Mouse (Mus musculus) spleen, postnatal 4 days (tissue): ENCODE results near the gene Fzd2.
"Not testable (repeated sequence)": the region's sequence is repeated elsewhere in the genome, so short reads cannot be mapped to it uniquely, and the experiment has no call there.

ENCODE experiments used
- DNase-seq, 2 experiments: peaks; one replicate each; pipeline ENCODE4 v3.0.0; 2022; ENCODE audit warnings: low spot score in 2 of 2

The Fzd2 gene

GRCm38 (mm10) chr11:102581281-102582015 is 22.7 kb upstream of the Fzd2 start:
- DNase-seq = no peak

DNA sequence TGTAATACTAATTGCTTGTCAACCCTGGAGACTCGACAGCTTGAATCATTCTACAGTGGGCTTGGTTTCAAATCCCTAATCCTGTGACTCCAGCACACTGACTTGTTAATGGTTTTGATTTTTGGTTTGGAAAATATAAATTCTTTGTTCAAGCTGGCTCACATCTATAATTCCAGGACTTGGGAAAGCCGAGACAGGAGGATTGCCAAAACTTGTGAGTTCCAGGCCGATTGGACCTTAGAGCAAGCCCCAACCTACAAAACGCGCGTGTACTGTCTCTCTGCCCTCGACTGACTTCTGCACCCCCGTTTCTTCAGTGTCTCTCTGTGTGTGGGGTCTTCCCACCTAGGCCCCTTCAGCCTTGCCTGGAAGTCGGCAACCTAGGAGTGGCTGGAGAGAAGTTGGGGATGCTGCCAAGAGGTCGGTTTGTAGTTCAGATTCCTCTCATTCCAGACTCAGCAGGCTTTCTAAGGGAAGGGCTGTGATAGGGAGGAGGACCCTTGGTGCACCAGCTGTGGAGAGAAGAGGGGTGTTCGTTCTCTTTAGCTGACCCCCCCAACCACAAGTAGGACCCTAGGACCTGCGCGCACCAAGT is 22.1 kb upstream of the Fzd2 start:
- no peak for DNase-seq

GRCm38 (mm10) chr11:102582736-102583135 is 21.5 kb upstream of the Fzd2 start:
- no peak for DNase-seq

DNA sequence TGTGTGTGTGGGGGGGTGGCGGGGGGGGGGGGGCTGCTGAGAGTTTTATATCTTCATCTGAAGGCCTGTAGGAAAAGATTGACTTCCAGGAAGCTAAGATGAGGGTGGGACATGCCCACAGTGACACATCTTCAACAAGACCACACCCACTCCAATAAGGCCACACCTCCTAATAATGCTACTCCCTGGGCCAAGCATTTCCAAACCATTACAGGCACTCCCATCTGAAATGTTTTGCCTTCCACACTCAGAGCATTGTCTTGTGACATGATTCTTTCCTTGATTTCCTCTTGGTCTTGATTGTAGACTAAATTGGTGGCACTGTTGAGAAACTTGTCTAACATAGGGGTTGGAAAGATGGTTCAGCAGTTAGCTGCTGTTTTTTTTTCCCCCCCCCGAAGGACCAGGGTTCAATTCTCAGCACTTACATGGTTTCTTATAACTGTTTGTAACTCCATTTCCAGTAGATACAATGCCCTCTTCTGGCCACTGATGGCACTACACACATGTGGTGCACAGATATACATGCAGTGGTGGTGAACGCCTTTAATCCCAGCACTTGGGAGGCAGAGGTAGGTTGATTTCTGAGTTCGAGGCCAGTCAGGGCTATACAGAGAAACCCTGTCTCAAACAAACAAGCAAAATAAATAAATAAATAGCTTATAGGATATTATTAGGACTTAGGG is 17.6 kb upstream of the Fzd2 start:
- DNase-seq = no peak

DNA sequence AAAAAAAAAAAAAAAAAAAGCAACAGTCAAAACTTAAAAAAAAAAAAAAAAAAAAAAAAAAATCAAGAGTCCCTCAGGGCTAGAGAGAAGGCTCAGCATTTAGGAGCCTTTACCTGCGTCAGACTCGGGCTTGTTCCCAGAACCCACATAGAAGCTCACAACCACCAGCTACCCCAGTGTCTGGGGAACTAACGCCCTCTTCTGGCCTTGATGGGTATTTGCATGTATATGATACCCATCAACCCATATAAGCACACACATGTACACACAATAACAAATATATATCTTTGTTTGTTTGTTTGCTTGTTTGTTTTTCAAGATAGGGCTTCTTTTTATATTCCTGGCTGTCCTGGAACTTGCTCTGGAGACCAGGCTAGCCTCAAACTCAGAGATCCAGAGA is 16.6 kb upstream of the Fzd2 start:
- DNase-seq = no peak

DNA sequence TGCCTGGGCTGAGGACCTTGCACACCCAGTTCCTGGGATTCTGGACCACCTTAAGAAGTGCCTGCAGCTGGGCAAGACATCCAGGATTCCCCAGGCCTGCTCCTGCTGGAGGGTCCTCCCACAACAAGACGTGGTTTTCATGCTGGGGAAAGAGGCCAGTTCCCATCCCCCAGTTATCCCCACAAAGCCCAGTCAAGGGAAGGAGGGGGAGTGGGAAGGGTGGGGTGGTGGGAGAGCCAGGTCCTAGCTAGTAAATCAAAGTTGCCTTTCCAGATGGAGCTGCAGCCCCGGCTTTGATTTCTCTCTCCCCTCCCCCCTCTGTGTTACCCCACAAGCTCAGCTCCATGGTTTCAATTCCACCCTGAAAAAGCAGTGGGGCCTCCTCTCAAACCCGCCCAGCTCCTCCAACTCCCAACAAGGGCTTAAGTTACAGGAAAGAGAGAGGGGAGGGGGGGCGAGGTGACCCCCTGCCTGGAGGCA is 8.8 kb upstream of the Fzd2 start:
- no peak for DNase-seq

DNA sequence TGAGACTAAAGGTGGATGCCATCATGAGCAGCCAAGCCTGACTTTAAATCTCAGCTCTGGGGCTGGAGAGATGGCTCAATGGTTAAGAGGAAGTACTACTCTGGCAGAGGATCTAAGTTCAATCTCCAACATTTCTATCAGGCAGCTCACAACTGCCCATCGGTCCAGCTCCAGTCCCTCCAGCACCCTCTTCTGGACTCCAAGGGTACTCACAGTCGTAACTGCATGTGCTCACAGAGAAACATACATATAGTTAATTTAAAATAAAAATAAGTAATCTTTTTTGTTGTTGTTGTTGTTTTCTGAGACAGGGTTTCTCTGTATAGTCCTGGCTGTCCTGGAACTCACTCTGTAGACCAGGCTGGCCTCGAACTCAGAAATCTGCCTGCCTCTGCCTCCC is 4.3 kb upstream of the Fzd2 start:
- DNase-seq = no peak

GRCm38 (mm10) chr11:102602816-102603495 is 1.2 kb upstream of the Fzd2 start:
- no peak for DNase-seq

DNA sequence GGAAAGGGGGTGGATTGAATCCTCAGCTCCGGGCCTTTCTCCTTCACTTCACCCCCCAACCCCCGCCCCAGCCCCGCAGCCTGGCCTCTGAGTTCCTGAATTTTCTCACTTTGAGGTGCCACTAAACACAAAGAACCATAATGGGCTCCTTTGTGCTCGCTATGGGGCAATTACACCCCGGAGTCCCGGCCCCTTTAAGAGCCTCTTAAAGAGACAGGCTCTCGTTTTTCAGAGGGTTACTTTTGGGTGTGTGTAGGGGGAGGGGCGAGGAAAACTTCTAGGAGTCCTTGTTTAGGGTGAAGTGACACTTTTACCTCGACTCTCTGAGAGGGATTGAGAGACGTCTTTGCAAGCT is 723 bp upstream of the Fzd2 start:
- no peak for DNase-seq

- DNase-seq = no peak
Observed at GRCm38 (mm10) chr11:102604777-102605552, 769 bp downstream of the Fzd2 start.

- DNase-seq = no peak
Observed at GRCm38 (mm10) chr11:102605553-102606416, 1.6 kb downstream of the Fzd2 start.

GRCm38 (mm10) chr11:102606751-102607171 is 2.6 kb downstream of the Fzd2 start:
- no peak for DNase-seq

DNA sequence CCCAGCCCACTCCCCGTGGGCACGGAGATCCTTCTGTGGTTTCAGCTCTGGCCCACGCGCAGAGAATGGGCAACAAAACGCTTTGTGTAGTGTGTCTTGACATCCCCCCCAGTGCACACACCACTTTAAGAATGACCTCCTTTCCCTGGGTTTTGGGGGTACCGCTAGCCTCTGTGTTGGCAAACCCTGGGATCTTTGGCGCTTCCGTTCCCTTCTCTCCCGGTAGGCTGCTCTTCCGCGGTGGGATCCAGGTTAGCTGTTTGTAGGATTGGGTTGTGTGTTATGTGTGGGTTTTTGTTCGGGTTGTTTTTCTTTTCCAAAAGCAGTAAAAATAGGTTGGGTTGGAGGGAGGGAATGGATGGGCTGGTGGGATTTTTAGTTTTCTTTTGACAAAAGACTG is 3.0 kb downstream of the Fzd2 start:
- not testable (repeated sequence) for DNase-seq

- DNase-seq = no peak
Observed at GRCm38 (mm10) chr11:102607686-102608548, 3.7 kb downstream of the Fzd2 start.

DNA sequence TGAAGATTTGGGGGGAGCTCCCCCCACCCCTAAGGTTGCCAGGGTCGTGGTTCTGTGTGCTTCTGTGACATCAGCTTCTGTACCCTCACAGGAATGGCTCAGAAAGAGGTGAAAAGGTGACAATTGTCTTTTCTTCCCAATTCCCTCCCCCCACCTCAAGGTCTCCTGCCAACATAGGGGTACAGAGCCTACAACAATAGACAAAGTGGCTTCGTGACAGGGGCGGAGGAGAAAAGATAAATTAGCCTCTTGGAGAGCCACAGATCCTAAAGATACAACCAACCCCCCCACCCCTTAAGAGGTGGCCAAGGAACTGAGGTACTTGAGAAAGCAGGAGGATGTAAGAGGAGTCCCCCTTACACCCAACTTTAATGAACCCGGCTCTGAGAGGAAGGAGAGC is 4.5 kb downstream of the Fzd2 start:
- no peak for DNase-seq

GRCm38 (mm10) chr11:102609483-102609882 is 5.3 kb downstream of the Fzd2 start:
- no peak for DNase-seq

GRCm38 (mm10) chr11:102610260-102610659 is 6.1 kb downstream of the Fzd2 start:
- no peak for DNase-seq

DNA sequence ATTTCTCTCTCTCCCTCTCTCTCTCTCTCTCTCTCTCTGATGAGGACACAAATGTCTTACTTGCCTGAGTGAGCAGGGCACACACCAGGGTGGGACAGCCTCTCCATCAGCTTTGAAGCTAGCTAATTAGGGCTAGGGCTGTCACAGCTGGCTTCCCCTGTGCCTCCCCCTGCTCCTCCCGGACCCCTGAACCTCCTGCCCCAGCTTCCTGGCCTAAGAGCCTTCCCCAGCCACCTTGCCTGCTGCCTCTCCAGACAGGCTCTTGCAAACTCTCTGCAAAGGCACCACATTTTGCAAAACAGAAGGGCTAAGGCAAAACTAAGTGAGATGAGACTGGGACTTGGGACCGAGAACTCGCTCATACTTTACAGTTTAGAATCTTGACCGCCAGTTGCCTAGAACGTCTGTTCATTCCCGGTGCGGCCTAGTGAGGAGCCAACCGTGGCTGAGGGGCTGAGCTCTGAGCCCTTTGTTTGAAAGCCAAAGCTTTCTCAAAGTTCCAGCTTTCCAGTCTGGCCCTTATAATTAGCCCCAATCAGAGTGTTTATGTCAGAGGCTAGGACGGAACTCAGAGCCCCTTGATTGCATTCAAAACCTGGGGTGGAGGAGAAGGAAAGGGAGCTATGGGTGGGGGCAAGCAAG is 6.6 kb downstream of the Fzd2 start:
- no peak for DNase-seq

DNA sequence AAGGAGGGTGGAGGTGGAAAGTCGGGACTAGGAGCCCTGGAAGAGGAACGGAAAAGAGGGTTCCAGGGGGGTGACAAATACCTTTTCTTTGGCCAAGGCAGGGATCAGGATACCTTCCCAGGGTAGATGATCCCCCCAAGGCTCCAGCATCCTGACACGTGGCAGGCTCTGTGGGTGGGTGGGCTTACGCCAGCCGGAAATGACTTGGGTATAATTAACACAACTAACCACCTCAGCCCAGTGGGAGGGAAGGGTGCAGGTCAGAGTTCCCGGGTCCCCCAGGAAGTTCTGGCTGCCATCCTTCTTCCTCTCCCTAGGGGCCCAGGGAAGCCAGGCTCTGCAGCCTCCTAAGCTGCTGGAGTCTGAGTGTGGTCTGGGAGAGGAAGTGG is 7.1 kb downstream of the Fzd2 start:
- no peak for DNase-seq
